Mouse (Mus musculus): Measurements from ENCODE around the gene Olfr452.

GRCm38 (mm10) chr6:42756104-42756503 is 28.8 kb upstream of the Olfr452 start, which contains the start of gene Olfr38:
- TF ChIP-seq POLR2A (IDR thresholded peaks at IDR 0.05; ENCODE audit: borderline replicate concordance, extremely low read depth, insufficient read depth, insufficient read length, poor library complexity, severe bottlenecking) (no peak), CTCF (IDR thresholded peaks at IDR 0.05; ENCODE audit: borderline replicate concordance, extremely low read depth, insufficient read depth, insufficient read length) (no peak)

Measured in brain, embryonic 14.5 days (tissue).